Mouse (Mus musculus): ENCODE results near the gene Abcd1. TPM values are rescaled to one million over a fixed set of nuclear protein-coding genes. Genes with fewer than 3 reads are reported as not detected.
A peak's percentile ranks its signal among the peaks of the same experiment; 100 is the strongest.

The Abcd1 gene
- polyA plus RNA-seq, 1 experiment from 2014 or later = 19.4 TPM

GRCm38 (mm10) chrX:73787225-73787558 is 70.8 kb downstream of the Abcd1 start:
- Histone ChIP-seq H3K9me3 (replicated peaks; ENCODE audit: control insufficient read depth, low read length) (no peaks in the 10 kb centered on the region), H3K9ac (ENCODE audit: low read length) (peak overlapping the region; percentile 79), H3K36me3 (ENCODE audit: control insufficient read depth, insufficient read depth) (no peaks in the 10 kb centered on the region; the same call in 1 of the 2 replicates), H3K27me3 (ENCODE audit: control insufficient read depth, insufficient read depth, low read length) (no peaks in the 10 kb centered on the region; the same call in 1 of the 2 replicates), H3K4me1 (ENCODE audit: control insufficient read depth, insufficient read depth, low read length) (peaks cover 13% of the 10 kb centered on the region), H3K27ac (ENCODE audit: low read length) (peak overlapping the region; percentile 95), H3K4me3 (ENCODE audit: low read length) (peak overlapping the region; percentile 74), H3K4me2 (ENCODE audit: low read depth, low read length) (peak overlapping the region; percentile 68)
- 16% methylated on average over 22 of the region's 22 CpGs for WGBS
- peak; percentile 2; the same call in 1 of the 2 replicates for ATAC-seq (replicated peaks; ENCODE audit: extremely low read depth, insufficient read depth, low FRiP score)

Other genes with a start within 250 kb of the Abcd1 start
- gene Bgn, start 233.0 kb upstream of the Abcd1 start, polyA plus RNA-seq (2015; fragmentation: Nextera tagmentation; extraction: Ambion mirVana) = 98.9 and 99.9 TPM in 2 replicates
- gene Atp2b3, start 213.5 kb upstream of the Abcd1 start, polyA plus RNA-seq (2015; fragmentation: Nextera tagmentation; extraction: Ambion mirVana) = 0.14 and 0.22 TPM in 2 replicates
- 1.1 and 1.7 TPM in 2 replicates for gene Dusp9, start 77.2 kb upstream of the Abcd1 start, polyA plus RNA-seq (2015; fragmentation: Nextera tagmentation; extraction: Ambion mirVana)
- gene Pnck, start 56.5 kb upstream of the Abcd1 start, polyA plus RNA-seq (2015; fragmentation: Nextera tagmentation; extraction: Ambion mirVana) = 9.1 and 11.1 TPM in 2 replicates
- gene Slc6a8, start 43.4 kb upstream of the Abcd1 start, polyA plus RNA-seq (2015; fragmentation: Nextera tagmentation; extraction: Ambion mirVana) = 9.2 and 9.9 TPM in 2 replicates
- 187 and 188 TPM in 2 replicates for gene Bcap31, start 422 bp upstream of the Abcd1 start, polyA plus RNA-seq (2015; fragmentation: Nextera tagmentation; extraction: Ambion mirVana)
- gene Plxnb3, start 40.5 kb downstream of the Abcd1 start, polyA plus RNA-seq (2015; fragmentation: Nextera tagmentation; extraction: Ambion mirVana) = 0.54 and 0.71 TPM in 2 replicates
- gene Srpk3, start 57.8 kb downstream of the Abcd1 start, polyA plus RNA-seq (2015; fragmentation: Nextera tagmentation; extraction: Ambion mirVana) = 94.7 and 97.5 TPM in 2 replicates
- 523 and 569 TPM in 2 replicates for gene Idh3g, start 70.3 kb downstream of the Abcd1 start, polyA plus RNA-seq (2015; fragmentation: Nextera tagmentation; extraction: Ambion mirVana)
- gene Ssr4, start 70.4 kb downstream of the Abcd1 start, polyA plus RNA-seq (2015; fragmentation: Nextera tagmentation; extraction: Ambion mirVana) = 155 TPM in 2 replicates
- gene Pdzd4, start 108.4 kb downstream of the Abcd1 start, polyA plus RNA-seq (2015; fragmentation: Nextera tagmentation; extraction: Ambion mirVana) = 0.32 and 0.45 TPM in 2 replicates
- 0.06 and 0.09 TPM in 2 replicates for gene Avpr2, start 175.5 kb downstream of the Abcd1 start, polyA plus RNA-seq (2015; fragmentation: Nextera tagmentation; extraction: Ambion mirVana)
- 0.60 and 0.77 TPM in 2 replicates for gene L1cam, start 179.5 kb downstream of the Abcd1 start, polyA plus RNA-seq (2015; fragmentation: Nextera tagmentation; extraction: Ambion mirVana)
- 3.7 and 4.7 TPM in 2 replicates for gene Arhgap4, start 205.3 kb downstream of the Abcd1 start, polyA plus RNA-seq (2015; fragmentation: Nextera tagmentation; extraction: Ambion mirVana)
- 89.8 and 97.1 TPM in 2 replicates for gene Naa10, start 205.3 kb downstream of the Abcd1 start, polyA plus RNA-seq (2015; fragmentation: Nextera tagmentation; extraction: Ambion mirVana)
- gene Renbp, start 214.3 kb downstream of the Abcd1 start, polyA plus RNA-seq (2015; fragmentation: Nextera tagmentation; extraction: Ambion mirVana) = 60.0 and 61.1 TPM in 2 replicates
- 27.8 and 28.1 TPM in 2 replicates for gene Hcfc1, start 249.8 kb downstream of the Abcd1 start, polyA plus RNA-seq (2015; fragmentation: Nextera tagmentation; extraction: Ambion mirVana)

Measured in heart, embryonic 16.5 days (tissue).